Mouse (Mus musculus): Measurements from ENCODE around the gene Tmem209.

DNA sequence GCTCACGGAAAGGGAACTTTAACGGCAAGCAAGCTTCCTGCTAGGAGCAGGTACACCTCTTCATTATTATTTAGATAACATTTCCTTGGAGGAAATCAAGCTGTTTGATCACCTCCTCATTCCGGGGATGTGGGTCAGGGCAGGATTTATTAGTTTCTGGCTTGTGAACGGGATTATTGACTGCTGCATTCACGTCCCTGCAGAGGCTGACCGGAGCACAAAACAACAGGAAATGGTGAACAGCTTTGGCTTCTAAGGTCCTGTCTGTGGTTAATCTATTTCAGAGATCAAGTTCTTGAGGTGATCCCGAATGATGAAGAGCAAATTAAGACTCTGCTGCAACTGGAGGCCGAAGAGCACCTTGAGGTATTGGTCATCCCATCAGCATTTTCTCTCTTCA, 34.3 kb upstream of the Tmem209 start:
- no peak for TF ChIP-seq POLR2A (IDR thresholded peaks at IDR 0.05; ENCODE audit: borderline replicate concordance, extremely low read depth, insufficient read depth, insufficient read length, poor library complexity, severe bottlenecking)
- no peak for TF ChIP-seq CTCF (IDR thresholded peaks at IDR 0.05; ENCODE audit: borderline replicate concordance, extremely low read depth, insufficient read depth, insufficient read length)
